Mouse (Mus musculus) CH12.LX (cell line): ENCODE results near the gene Dglucy. TPM values are rescaled to one million over a fixed set of nuclear protein-coding genes. Genes with fewer than 3 reads are reported as not detected.
A peak's percentile ranks its signal among the peaks of the same experiment; 100 is the strongest.

Source experiments
- DNase-seq: peaks from one replicate; pipeline ENCODE4 v3.0.0-alpha.2; 2013; ENCODE audit errors: extremely low read depth
- H3K27ac ChIP-seq: 2 replicates; pipeline ENCODE4 v1.5.1; 2012; ENCODE audit warnings: low read depth, mild to moderate bottlenecking, control low read depth, moderate library complexity; ENCODE audit not compliant: insufficient read depth
- H3K27me3 ChIP-seq: replicated peaks from 2 replicates; pipeline ENCODE3; 2012; ENCODE audit warnings: inconsistent platforms
- H3K36me3 ChIP-seq, 2 experiments: replicated peaks in 1 of 2; 2 replicates each; pipeline versions ENCODE3 to v1.6.1; 2012; ENCODE audit warnings: inconsistent platforms in 1 of 2, low read length in 1 of 2, mild to moderate bottlenecking in 1 of 2, mixed read lengths in 1 of 2, moderate library complexity in 1 of 2; ENCODE audit not compliant: control insufficient read depth in 1 of 2, insufficient read depth in 1 of 2
- H3K4me1 ChIP-seq, 2 experiments: 2 replicates each; pipeline ENCODE4 v1.6.1; 2012; ENCODE audit warnings: inconsistent platforms in 1 of 2, moderate library complexity in 1 of 2; ENCODE audit not compliant: insufficient read depth in 2 of 2, control insufficient read depth in 1 of 2
- H3K4me2 ChIP-seq: 2 replicates; pipeline ENCODE4 v1.6.1; 2012; ENCODE audit warnings: low read depth, mild to moderate bottlenecking, control low read depth; ENCODE audit not compliant: poor library complexity, insufficient read depth, severe bottlenecking
- H3K4me3 ChIP-seq, 3 experiments: fragments of 150-350 bp in 1 of 3; sonication (generic) in 1 of 3; replicated peaks in 1 of 3; 2 replicates each; pipeline versions ENCODE3 to v1.5.1; 2011 to 2012; ENCODE audit warnings: low read depth in 2 of 3, low read length in 2 of 3, mild to moderate bottlenecking in 2 of 3, moderate library complexity in 2 of 3, control low read depth in 1 of 3, improper control_type of control experiment in 1 of 3, inconsistent platforms in 1 of 3, mixed read lengths in 1 of 3; ENCODE audit not compliant: poor library complexity in 1 of 3
- H3K79me2 ChIP-seq: replicated peaks from 2 replicates; pipeline ENCODE4 v1.6.1; 2012; ENCODE audit warnings: mild to moderate bottlenecking, moderate library complexity; ENCODE audit not compliant: control insufficient read depth, poor library complexity, insufficient read depth, severe bottlenecking; ENCODE audit errors: extremely low read depth
- H3K9ac ChIP-seq: 2 replicates; pipeline ENCODE4 v1.6.1; 2012; ENCODE audit warnings: low read depth, mild to moderate bottlenecking, control low read depth, moderate library complexity; ENCODE audit not compliant: insufficient read depth
- H3K9me3 ChIP-seq: replicated peaks from 2 replicates; pipeline ENCODE3; 2012; ENCODE audit warnings: low read length, inconsistent platforms, mixed read lengths
- CHD2 ChIP-seq: IDR thresholded peaks from 2 replicates; pipeline ENCODE4 v1.6.1; 2011; ENCODE audit warnings: low read length, improper control_type of control experiment
- E2F4 ChIP-seq: IDR thresholded peaks from 2 replicates; pipeline ENCODE4 v1.6.1; 2011; ENCODE audit warnings: low read depth, low read length, improper control_type of control experiment; ENCODE audit not compliant: insufficient replicate concordance
- ELF1 ChIP-seq: IDR thresholded peaks from 2 replicates; pipeline ENCODE4 v1.6.1; 2014; ENCODE audit warnings: low read depth, mild to moderate bottlenecking, inconsistent platforms, low read length, improper control_type of control experiment
- EP300 ChIP-seq: IDR thresholded peaks from 2 replicates; pipeline ENCODE4 v1.6.1; 2011; ENCODE audit warnings: low read length, improper control_type of control experiment
- ETS1 ChIP-seq: conservative IDR thresholded peaks from 2 replicates; pipeline ENCODE4 v1.6.1; 2012; ENCODE audit warnings: low read depth, mild to moderate bottlenecking, inconsistent platforms, low read length, improper control_type of control experiment, moderate library complexity
- IRF4 ChIP-seq: IDR thresholded peaks from 2 replicates; pipeline ENCODE4 v1.6.1; 2014; ENCODE audit warnings: low read depth, mild to moderate bottlenecking, inconsistent platforms, low read length, improper control_type of control experiment
- JUN ChIP-seq: IDR thresholded peaks from 2 replicates; pipeline ENCODE4 v1.6.1; 2011; ENCODE audit warnings: low read depth, mild to moderate bottlenecking, low read length, improper control_type of control experiment, moderate library complexity; ENCODE audit not compliant: insufficient read depth
- JUND ChIP-seq: conservative IDR thresholded peaks from 2 replicates; pipeline ENCODE4 v1.6.1; 2011; ENCODE audit warnings: low read depth, low read length, improper control_type of control experiment
- KAT2A ChIP-seq: IDR thresholded peaks from 2 replicates; pipeline ENCODE4 v1.6.1; 2012; ENCODE audit warnings: low read length, improper control_type of control experiment, inconsistent platforms; ENCODE audit not compliant: insufficient replicate concordance
- MAFK ChIP-seq: IDR thresholded peaks from 2 replicates; pipeline ENCODE4 v1.6.1; 2011; ENCODE audit warnings: low read length, improper control_type of control experiment; ENCODE audit not compliant: insufficient replicate concordance
- MXI1 ChIP-seq: IDR thresholded peaks from 2 replicates; pipeline ENCODE4 v1.6.1; 2011; ENCODE audit warnings: mild to moderate bottlenecking, low read depth, low read length, improper control_type of control experiment
- NELFE ChIP-seq: IDR thresholded peaks from 2 replicates; pipeline ENCODE4 v1.6.1; 2011; ENCODE audit warnings: low read depth, low read length, improper control_type of control experiment
- NRF1 ChIP-seq: IDR thresholded peaks from 2 replicates; pipeline ENCODE4 v1.6.1; 2014; ENCODE audit warnings: low read depth, mild to moderate bottlenecking, inconsistent platforms, low read length, improper control_type of control experiment, moderate library complexity
- TCF12 ChIP-seq: IDR thresholded peaks from 2 replicates; pipeline ENCODE4 v1.6.1; 2014; ENCODE audit warnings: low read depth, mild to moderate bottlenecking, inconsistent platforms, low read length, improper control_type of control experiment
- USF1 ChIP-seq: IDR thresholded peaks from 2 replicates; pipeline ENCODE4 v1.6.1; 2014; ENCODE audit warnings: low read depth, mild to moderate bottlenecking, inconsistent platforms, low read length, improper control_type of control experiment
- ZKSCAN1 ChIP-seq: IDR thresholded peaks from 2 replicates; pipeline ENCODE4 v1.6.1; 2012; ENCODE audit warnings: low read depth, inconsistent platforms, low read length, improper control_type of control experiment, borderline replicate concordance
- ZNF384 ChIP-seq: IDR thresholded peaks from 2 replicates; pipeline ENCODE4 v1.6.1; 2012; ENCODE audit warnings: low read depth, low read length, improper control_type of control experiment, inconsistent platforms
- dilution Hi-C: fragments of 300-500 bp; cut with MboI; formaldehyde crosslinking; loops from 2 replicates; pipeline ENCODE4 v1.14.3; 2020; ENCODE audit warnings: low sequenced_read_pairs; ENCODE audit not compliant: extremely low pct_unique_long_range_greater_than_20kb, extremely low pct_ligation_motif_present
- in situ Hi-C: fragments of 300-500 bp; cut with MboI; formaldehyde crosslinking; loops from 3 replicates; pipeline ENCODE4 v1.14.3; 2019; ENCODE audit warnings: low sequenced_read_pairs, low pct_ligation_motif_present, low pct_unique_long_range_greater_than_20kb, mixed read lengths
- polyA plus RNA-seq: library from polyadenylated mRNA; unstranded; fragments of >175 nt; gene quantifications from 2 replicates; pipeline ENCODE4 v1.2.1, GENCODE M21; 2012; ENCODE audit warnings: low read depth; ENCODE audit not compliant: insufficient read length
- total RNA-seq, 2 experiments: library from RNA; depleted of rRNA; stranded (reverse); fragments of 300-350 nt in 1 of 2; fragments of >200 nt in 1 of 2; gene quantifications; 2 replicates each; pipeline ENCODE4 v1.2.3; 2012 to 2014

Dglucy gene
- total and polyA plus RNA-seq, 3 experiments: 5.5 to 20.6 (median 10.1) TPM

DNA sequence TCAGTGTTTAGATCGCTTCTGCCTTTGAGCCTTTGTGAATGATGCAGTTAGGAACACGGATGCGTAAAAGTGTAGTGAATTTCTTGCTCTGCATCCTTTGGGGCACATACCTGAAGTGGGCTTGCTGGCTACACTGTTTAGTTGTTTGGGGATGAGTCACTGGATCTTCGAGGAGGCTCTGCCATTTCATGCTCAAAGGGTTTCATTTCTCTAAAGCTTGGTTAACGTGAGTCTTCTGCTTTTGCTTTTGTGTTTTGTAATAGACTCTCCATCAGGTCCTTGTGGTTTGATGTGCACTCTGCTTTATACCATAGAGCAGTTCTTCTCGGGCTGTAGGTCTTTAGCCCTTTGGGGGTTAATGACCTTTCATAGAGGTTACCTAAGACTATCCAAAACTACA is 12.6 kb downstream of the Dglucy start:
- Histone ChIP-seq H3K9me3 (no peaks in the 10 kb centered on the region), H3K4me1 (peaks cover 6 to 10% of the 10 kb centered on the region in 2 experiments; a peak in 3 of 4 replicates), H3K27me3 (no peaks in the 10 kb centered on the region), H3K9ac (no peak overlapping the region), H3K4me2 (no peak overlapping the region; the same call in 1 of the 2 replicates), H3K27ac (no peak overlapping the region), H3K4me3 (no peak overlapping the region), H3K79me2 (no peaks in the 10 kb centered on the region), H3K36me3 (peaks cover 0 to 11% of the 10 kb centered on the region in 2 experiments)
- TF ChIP-seq MXI1 (no peak), EP300 (peak; percentile 60), E2F4 (no peak), MAFK (no peak), IRF4 (peak; percentile 59), CHD2 (no peak), JUN (no peak)
- DNase-seq: peak; percentile 17
- dilution Hi-C loops: no loop called here
- in situ Hi-C loops: no loop called here

- in situ Hi-C loops: no loop called here
- TF ChIP-seq ETS1: no peak
- no peak for TF ChIP-seq IRF4
- no peak for TF ChIP-seq MXI1
- no peak for TF ChIP-seq ZNF384
- TF ChIP-seq JUND: no peak
- no peak for TF ChIP-seq ELF1
- TF ChIP-seq ZKSCAN1: no peak
- TF ChIP-seq USF1: no peak
- TF ChIP-seq MAFK: no peak
- TF ChIP-seq TCF12: no peak
- TF ChIP-seq NELFE: no peak
- TF ChIP-seq NRF1: no peak
- TF ChIP-seq KAT2A: no peak
These were observed 15.8 kb downstream of the Dglucy start for GRCm38 (mm10) chr12:100794450-100795230.

More at GRCm38 (mm10) chr12:100794450-100795230, 15.8 kb downstream of the Dglucy start:
- H3K79me2 ChIP-seq: no peaks in the 10 kb centered on the region
- no peak for DNase-seq
- H3K27me3 ChIP-seq: no peaks in the 10 kb centered on the region
- dilution Hi-C loops: no loop called here
- H3K27ac ChIP-seq: no peak overlapping the region
- H3K4me1 ChIP-seq: peaks cover 6 to 10% of the 10 kb centered on the region in 2 experiments; a peak in 3 of 4 replicates
- H3K4me3 ChIP-seq: no peak overlapping the region
- no peak overlapping the region for H3K4me2 ChIP-seq
- H3K9ac ChIP-seq: no peak overlapping the region
- peaks cover 0 to 3% of the 10 kb centered on the region in 2 experiments for H3K36me3 ChIP-seq
- no peaks in the 10 kb centered on the region for H3K9me3 ChIP-seq
